Mouse (Mus musculus) kidney, embryonic 14.5 days (tissue): ENCODE results near the gene Rnaset2b. TPM values are rescaled to one million over a fixed set of nuclear protein-coding genes. Genes with fewer than 3 reads are reported as not detected.
A peak's percentile ranks its signal among the peaks of the same experiment; 100 is the strongest.
"Not testable (repeated sequence)": the region's sequence is repeated elsewhere in the genome, so short reads cannot be mapped to it uniquely, and the experiment has no call there.

ENCODE experiments used
- ATAC-seq: fragments of 200-750 bp; cut with Nextera tagmentation; 2 replicates; pipeline ENCODE4 v1.8.0; 2017; ENCODE audit warnings: moderate number of reproducible peaks, mild to moderate bottlenecking, moderate TSS enrichment, moderate library complexity; ENCODE audit not compliant: low FRiP score, low TSS enrichment
- H3K27ac ChIP-seq: fragments of 300-500 bp; sonication (generic); 2 replicates; pipeline ENCODE4 v1.5.1; 2014; ENCODE audit warnings: low read depth, mild to moderate bottlenecking, low read length, moderate library complexity, mixed read lengths
- H3K27me3 ChIP-seq: fragments of 300-500 bp; sonication (generic); 2 replicates; pipeline ENCODE4 v1.6.1; 2014; ENCODE audit warnings: mild to moderate bottlenecking, low read length; ENCODE audit not compliant: control insufficient read depth, insufficient read depth
- H3K36me3 ChIP-seq: fragments of 300-500 bp; sonication (generic); 2 replicates; pipeline ENCODE4 v1.6.1; 2014; ENCODE audit warnings: low read length, mixed read lengths; ENCODE audit not compliant: control insufficient read depth, insufficient read depth
- H3K4me1 ChIP-seq: fragments of 300-500 bp; sonication (generic); 2 replicates; pipeline ENCODE4 v1.6.1; 2014; ENCODE audit warnings: low read length, mixed read lengths; ENCODE audit not compliant: control insufficient read depth, insufficient read depth
- H3K4me2 ChIP-seq: fragments of 300-500 bp; sonication (generic); replicated peaks from 2 replicates; pipeline ENCODE4 v1.6.1; 2014; ENCODE audit warnings: low read depth, mild to moderate bottlenecking, low read length
- H3K4me3 ChIP-seq: fragments of 300-500 bp; sonication (generic); 2 replicates; pipeline ENCODE4 v1.5.1; 2014; ENCODE audit warnings: mild to moderate bottlenecking, low read length
- H3K9ac ChIP-seq: fragments of 300-500 bp; sonication (generic); 2 replicates; pipeline ENCODE4 v1.6.1; 2014; ENCODE audit warnings: low read depth, mild to moderate bottlenecking, low read length, moderate library complexity
- H3K9me3 ChIP-seq: fragments of 300-500 bp; sonication (generic); 2 replicates; pipeline ENCODE4 v1.6.1; 2016; ENCODE audit warnings: low read length; ENCODE audit not compliant: control insufficient read depth
- WGBS: fragments of 180-500 bp; shearing (Covaris S2); extraction: QIAGEN DNeasy Blood & Tissue Kit; methylation state at CpG from one replicate; pipeline ENCODE4 v1.1.7; 2014; 5-methylcytosine and 5-hydroxymethylcytosine counted together
- polyA plus RNA-seq: library from polyadenylated mRNA; unstranded; fragments of >200 nt; fragmentation: Nextera tagmentation; extraction: Ambion mirVana; gene quantifications from 2 replicates; pipeline ENCODE4 v1.2.1, GENCODE M21; 2014

The Rnaset2b gene
- polyA plus RNA-seq, 1 experiment from 2014 or later, result 257 TPM

GRCm38 (mm10) chr17:6978287-6979248 is 8.1 kb downstream of the Rnaset2b start, which contains the start of gene Gm49721:
Gm49721 (plus strand) TSS chr17:6978904.
- H3K9me3 ChIP-seq, H3K27me3 ChIP-seq, H3K4me1 ChIP-seq, H3K36me3 ChIP-seq, H3K27ac ChIP-seq: not testable (repeated sequence)
- WGBS, result under 1% methylated on average over 21 of the region's 68 CpGs
- peak within 1 kb of the TSS; percentile 66 for H3K9ac ChIP-seq
- H3K4me2 ChIP-seq, result peak within 1 kb of the TSS; percentile 41
- H3K4me3 ChIP-seq, result peak within 1 kb of the TSS; percentile 52
- peak; percentile 99 for ATAC-seq

- not testable (repeated sequence) for ATAC-seq
- WGBS, result 16% methylated on average over 5 of the region's 5 CpGs
Measured at GRCm38 (mm10) chr17:6979380-6979779, 8.9 kb downstream of the Rnaset2b start.

GRCm38 (mm10) chr17:6980144-6980543 is 9.7 kb downstream of the Rnaset2b start:
- WGBS, result 84% methylated on average over 5 of the region's 8 CpGs
- not testable (repeated sequence) for ATAC-seq

More at GRCm38 (mm10) chr17:6979380-6979779, 8.9 kb downstream of the Rnaset2b start:
- not testable (repeated sequence) for H3K9me3 ChIP-seq, H3K9ac ChIP-seq, H3K36me3 ChIP-seq, H3K4me1 ChIP-seq, H3K27ac ChIP-seq, H3K27me3 ChIP-seq
- Histone ChIP-seq H3K4me2 (peak overlapping the region; percentile 41), H3K4me3 (peak overlapping the region; percentile 52)

GRCm38 (mm10) chr17:6986118-6986517 is 15.7 kb downstream of the Rnaset2b start:
- H3K27me3 ChIP-seq, H3K9me3 ChIP-seq, H3K36me3 ChIP-seq, H3K4me2 ChIP-seq, ATAC-seq, H3K9ac ChIP-seq, H3K27ac ChIP-seq, H3K4me1 ChIP-seq, H3K4me3 ChIP-seq: not testable (repeated sequence)
- WGBS, result 100% methylated on average over 1 of the region's 1 CpGs

More at GRCm38 (mm10) chr17:6980144-6980543, 9.7 kb downstream of the Rnaset2b start:
- H3K4me3 ChIP-seq, H3K27ac ChIP-seq, H3K4me2 ChIP-seq, H3K9me3 ChIP-seq, H3K4me1 ChIP-seq, H3K36me3 ChIP-seq, H3K27me3 ChIP-seq, H3K9ac ChIP-seq: not testable (repeated sequence)

- H3K27ac ChIP-seq, H3K9ac ChIP-seq, H3K4me1 ChIP-seq, H3K36me3 ChIP-seq, H3K4me3 ChIP-seq, H3K27me3 ChIP-seq, ATAC-seq, H3K4me2 ChIP-seq, H3K9me3 ChIP-seq: not testable (repeated sequence)
- WGBS, result no CpG with 5 or more reads among the region's 6 CpGs
Measured at GRCm38 (mm10) chr17:6995504-6995903, 25.1 kb downstream of the Rnaset2b start.

GRCm38 (mm10) chr17:6996826-6997225 is 26.4 kb downstream of the Rnaset2b start:
- H3K27ac ChIP-seq, H3K4me3 ChIP-seq, H3K4me1 ChIP-seq, H3K9ac ChIP-seq, H3K36me3 ChIP-seq, H3K27me3 ChIP-seq, H3K9me3 ChIP-seq, H3K4me2 ChIP-seq, ATAC-seq: not testable (repeated sequence)
- WGBS, result 89% methylated on average over 8 of the region's 8 CpGs

- H3K27me3 ChIP-seq, H3K4me1 ChIP-seq, ATAC-seq, H3K9ac ChIP-seq, H3K9me3 ChIP-seq, H3K4me3 ChIP-seq, H3K27ac ChIP-seq, H3K36me3 ChIP-seq, H3K4me2 ChIP-seq: not testable (repeated sequence)
- no CpG with 5 or more reads among the region's 7 CpGs for WGBS
Measured at GRCm38 (mm10) chr17:6997778-6998490, 27.5 kb downstream of the Rnaset2b start.

GRCm38 (mm10) chr17:7001790-7002585 is 31.6 kb downstream of the Rnaset2b start:
- not testable (repeated sequence) for ATAC-seq, H3K27ac ChIP-seq
- 51% methylated on average over 7 of the region's 12 CpGs for WGBS

More at GRCm38 (mm10) chr17:7001790-7002585, 31.6 kb downstream of the Rnaset2b start:
- H3K4me1 ChIP-seq, H3K4me2 ChIP-seq, H3K36me3 ChIP-seq, H3K4me3 ChIP-seq, H3K9me3 ChIP-seq, H3K27me3 ChIP-seq, H3K9ac ChIP-seq: not testable (repeated sequence)
